Mouse (Mus musculus) MEL (cell line): ENCODE results near the gene Slc25a15.

Source experiments
- CTCF ChIP-seq, 3 experiments: IDR thresholded peaks in 2 of 3; conservative IDR thresholded peaks in 1 of 3; 2 replicates each; pipeline ENCODE4 v1.5.1; 2011 to 2012; ENCODE audit warnings: low read length in 3 of 3, low read depth in 2 of 3, mild to moderate bottlenecking in 2 of 3, improper control_type of control experiment in 1 of 3, inconsistent platforms in 1 of 3, mixed read lengths in 1 of 3, moderate library complexity in 1 of 3; ENCODE audit not compliant: control insufficient read depth in 1 of 3, insufficient read depth in 1 of 3, poor library complexity in 1 of 3, severe bottlenecking in 1 of 3
- ETS1 ChIP-seq: IDR thresholded peaks from 2 replicates; pipeline ENCODE4 v1.6.1; 2012; ENCODE audit warnings: low read depth, mild to moderate bottlenecking, inconsistent platforms, low read length, improper control_type of control experiment, moderate library complexity
- GATA1 ChIP-seq: IDR thresholded peaks from 2 replicates; pipeline ENCODE4 v1.6.1; 2011; ENCODE audit warnings: low read depth, low read length, improper control_type of control experiment
- MAX ChIP-seq: IDR thresholded peaks from 2 replicates; pipeline ENCODE4 v1.6.1; 2011; ENCODE audit warnings: low read length, improper control_type of control experiment
- MAZ ChIP-seq: IDR thresholded peaks from 2 replicates; pipeline ENCODE4 v1.6.1; 2012; ENCODE audit warnings: low read depth, mild to moderate bottlenecking, inconsistent platforms, low read length, improper control_type of control experiment
- MYB ChIP-seq: IDR thresholded peaks from 2 replicates; pipeline ENCODE4 v1.6.1; 2011; ENCODE audit warnings: mild to moderate bottlenecking, low read depth, low read length, improper control_type of control experiment
- POLR2A ChIP-seq, 2 experiments: IDR thresholded peaks; 2 replicates each; pipeline ENCODE4 v1.6.1; 2011 to 2012; ENCODE audit warnings: low read length in 2 of 2, mild to moderate bottlenecking in 2 of 2, control low read depth in 1 of 2, improper control_type of control experiment in 1 of 2, low read depth in 1 of 2, moderate library complexity in 1 of 2; ENCODE audit not compliant: control insufficient read depth in 1 of 2, insufficient read depth in 1 of 2, poor library complexity in 1 of 2
- TCF12 ChIP-seq: IDR thresholded peaks from 2 replicates; pipeline ENCODE4 v1.6.1; 2014; ENCODE audit warnings: low read depth, mild to moderate bottlenecking, inconsistent platforms, low read length, improper control_type of control experiment, moderate library complexity
- USF2 ChIP-seq, 2 experiments: IDR thresholded peaks; 2 replicates each; pipeline ENCODE4 v1.6.1; 2011 to 2012; ENCODE audit warnings: improper control_type of control experiment in 2 of 2, low read length in 2 of 2, borderline replicate concordance in 1 of 2, inconsistent platforms in 1 of 2, low read depth in 1 of 2, mild to moderate bottlenecking in 1 of 2; ENCODE audit not compliant: insufficient read depth in 1 of 2
- ZNF384 ChIP-seq: IDR thresholded peaks from 2 replicates; pipeline ENCODE4 v1.6.1; 2012; ENCODE audit warnings: low read depth, mild to moderate bottlenecking, inconsistent platforms, low read length, improper control_type of control experiment

DNA sequence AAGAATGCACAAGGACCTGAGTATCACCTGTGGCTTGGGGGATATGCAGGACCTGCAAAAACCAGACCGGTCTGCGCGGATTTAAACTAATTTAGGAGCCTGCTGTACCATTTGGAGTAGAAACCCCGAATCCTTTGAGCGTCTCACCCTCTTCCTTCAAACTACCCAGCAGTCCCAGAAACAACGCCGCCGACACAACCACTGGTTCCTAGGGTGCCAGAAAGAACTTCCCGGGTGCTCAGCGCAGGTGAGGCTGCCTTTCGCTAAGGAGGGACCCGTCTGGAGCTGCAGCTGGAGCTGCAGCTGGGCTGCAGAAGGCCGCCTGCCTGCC, 621 bp downstream of the Slc25a15 start:
- TF ChIP-seq GATA1 = no peak
- no peak for TF ChIP-seq POLR2A (IDR thresholded peaks at IDR 0.05; ENCODE audit: control insufficient read depth in 1 of 2, insufficient read depth in 1 of 2, low read depth in 1 of 2, low read length in 2 of 2, poor library complexity in 1 of 2)
- no peak for TF ChIP-seq CTCF (IDR thresholded peaks at IDR 0.05 in 2 of 3, conservative IDR thresholded peaks at IDR 0.05 in 1 of 3; ENCODE audit: control insufficient read depth in 1 of 3, insufficient read depth in 1 of 3, low read depth in 2 of 3, low read length in 3 of 3, poor library complexity in 1 of 3, severe bottlenecking in 1 of 3)
- TF ChIP-seq ZNF384 = no peak
- TF ChIP-seq USF2 (IDR thresholded peaks at IDR 0.05; ENCODE audit: borderline replicate concordance in 1 of 2, insufficient read depth in 1 of 2, low read depth in 1 of 2, low read length in 2 of 2) = no peak
- TF ChIP-seq ETS1 = no peak
- TF ChIP-seq MAZ = no peak
- TF ChIP-seq MYB = no peak
- TF ChIP-seq MAX = no peak
- no peak for TF ChIP-seq TCF12
